Mouse (Mus musculus) intestine, embryonic 16.5 days (tissue): ENCODE results near the gene Grin1. TPM values are rescaled to one million over a fixed set of nuclear protein-coding genes. Genes with fewer than 3 reads are reported as not detected.

Source experiments
- ATAC-seq: fragments of 200-750 bp; cut with Nextera tagmentation; 2 replicates; pipeline ENCODE4 v1.8.0; 2017; ENCODE audit warnings: moderate TSS enrichment, moderate library complexity
- H3K27ac ChIP-seq: fragments of 300-500 bp; sonication (generic); 2 replicates; pipeline ENCODE4 v1.5.1; 2014; ENCODE audit warnings: mild to moderate bottlenecking, low read length
- H3K27me3 ChIP-seq: fragments of 300-500 bp; sonication (generic); replicated peaks from 2 replicates; pipeline ENCODE4 v1.6.1; 2014; ENCODE audit warnings: low read length, control low read depth, mixed read lengths; ENCODE audit not compliant: control insufficient read depth, insufficient read depth
- H3K36me3 ChIP-seq: fragments of 300-500 bp; sonication (generic); 2 replicates; pipeline ENCODE4 v1.6.1; 2014; ENCODE audit warnings: low read length, control low read depth; ENCODE audit not compliant: control insufficient read depth, insufficient read depth
- H3K4me1 ChIP-seq: fragments of 300-500 bp; sonication (generic); 2 replicates; pipeline ENCODE4 v1.6.1; 2014; ENCODE audit warnings: low read length, control low read depth, mixed read lengths; ENCODE audit not compliant: control insufficient read depth, insufficient read depth
- H3K4me2 ChIP-seq: fragments of 300-500 bp; sonication (generic); 2 replicates; pipeline ENCODE4 v1.6.1; 2014; ENCODE audit warnings: low read depth, low read length, control low read depth
- H3K4me3 ChIP-seq: fragments of 300-500 bp; sonication (generic); 2 replicates; pipeline ENCODE4 v1.5.1; 2014; ENCODE audit warnings: mild to moderate bottlenecking, low read length
- H3K9ac ChIP-seq: fragments of 300-500 bp; sonication (generic); 2 replicates; pipeline ENCODE4 v1.6.1; 2014; ENCODE audit warnings: low read depth, low read length
- H3K9me3 ChIP-seq: fragments of 300-500 bp; sonication (generic); 2 replicates; pipeline ENCODE4 v1.6.1; 2016; ENCODE audit warnings: low read length, control low read depth; ENCODE audit not compliant: control insufficient read depth
- WGBS: fragments of 180-500 bp; shearing (Covaris S2); extraction: QIAGEN DNeasy Blood & Tissue Kit; methylation state at CpG from one replicate; pipeline ENCODE4 v1.1.7; 2014; 5-methylcytosine and 5-hydroxymethylcytosine counted together
- polyA plus RNA-seq: library from polyadenylated mRNA; unstranded; fragments of >200 nt; fragmentation: Nextera tagmentation; extraction: Ambion mirVana; gene quantifications from 2 replicates; pipeline ENCODE4 v1.2.1, GENCODE M21; 2015

The Grin1 gene
- polyA plus RNA-seq, 1 experiment from 2014 or later: 1.7 TPM

- H3K4me3 ChIP-seq: peak overlapping the region; percentile 11
- peaks cover 50% of the 10 kb centered on the region for H3K27me3 ChIP-seq
- ATAC-seq: no peak
- H3K4me1 ChIP-seq: peaks cover 27% of the 10 kb centered on the region
- no peaks in the 10 kb centered on the region for H3K9me3 ChIP-seq
- H3K9ac ChIP-seq: no peak overlapping the region
- H3K4me2 ChIP-seq: peak overlapping the region; percentile 11; the same call in 1 of the 2 replicates
- no peak overlapping the region for H3K27ac ChIP-seq
- 3% methylated on average over 54 of the region's 54 CpGs for WGBS
- H3K36me3 ChIP-seq: no peaks in the 10 kb centered on the region
Measured at GRCm38 (mm10) chr2:25290101-25290815, 28.7 kb downstream of the Grin1 start.

- H3K4me2 ChIP-seq: peak within 1 kb of the TSS; percentile 11; the same call in 1 of the 2 replicates
- H3K27me3 ChIP-seq: peaks cover 47% of the 10 kb centered on the region
- 12% methylated on average over 11 of the region's 11 CpGs for WGBS
- ATAC-seq: no peak
- no peak within 1 kb of the TSS for H3K27ac ChIP-seq
- peaks cover 29% of the 10 kb centered on the region for H3K4me1 ChIP-seq
- H3K4me3 ChIP-seq: peak within 1 kb of the TSS; percentile 24
- no peak within 1 kb of the TSS for H3K9ac ChIP-seq
- peaks cover under 1% of the 10 kb centered on the region; the same call in 1 of the 2 replicates for H3K36me3 ChIP-seq
- H3K9me3 ChIP-seq: no peaks in the 10 kb centered on the region
Measured at GRCm38 (mm10) chr2:25289651-25290050, 29.3 kb downstream of the Grin1 start, which contains the start of gene Lrrc26. Gene Lrrc26, plus strand, starts transcription at chr2:25289915.

- no peak overlapping the region for H3K4me2 ChIP-seq
- ATAC-seq: no peak
- H3K27ac ChIP-seq: no peak overlapping the region
- H3K27me3 ChIP-seq: peaks cover 47% of the 10 kb centered on the region
- peaks cover 29% of the 10 kb centered on the region for H3K4me1 ChIP-seq
- whole genome bisulfite sequencing: 78% methylated on average over 7 of the region's 7 CpGs
- peaks cover 7% of the 10 kb centered on the region for H3K36me3 ChIP-seq
- H3K9me3 ChIP-seq: no peaks in the 10 kb centered on the region
- no peak overlapping the region for H3K9ac ChIP-seq
- H3K4me3 ChIP-seq: no peak overlapping the region
Measured at GRCm38 (mm10) chr2:25288734-25289345, 30.1 kb downstream of the Grin1 start.

DNA sequence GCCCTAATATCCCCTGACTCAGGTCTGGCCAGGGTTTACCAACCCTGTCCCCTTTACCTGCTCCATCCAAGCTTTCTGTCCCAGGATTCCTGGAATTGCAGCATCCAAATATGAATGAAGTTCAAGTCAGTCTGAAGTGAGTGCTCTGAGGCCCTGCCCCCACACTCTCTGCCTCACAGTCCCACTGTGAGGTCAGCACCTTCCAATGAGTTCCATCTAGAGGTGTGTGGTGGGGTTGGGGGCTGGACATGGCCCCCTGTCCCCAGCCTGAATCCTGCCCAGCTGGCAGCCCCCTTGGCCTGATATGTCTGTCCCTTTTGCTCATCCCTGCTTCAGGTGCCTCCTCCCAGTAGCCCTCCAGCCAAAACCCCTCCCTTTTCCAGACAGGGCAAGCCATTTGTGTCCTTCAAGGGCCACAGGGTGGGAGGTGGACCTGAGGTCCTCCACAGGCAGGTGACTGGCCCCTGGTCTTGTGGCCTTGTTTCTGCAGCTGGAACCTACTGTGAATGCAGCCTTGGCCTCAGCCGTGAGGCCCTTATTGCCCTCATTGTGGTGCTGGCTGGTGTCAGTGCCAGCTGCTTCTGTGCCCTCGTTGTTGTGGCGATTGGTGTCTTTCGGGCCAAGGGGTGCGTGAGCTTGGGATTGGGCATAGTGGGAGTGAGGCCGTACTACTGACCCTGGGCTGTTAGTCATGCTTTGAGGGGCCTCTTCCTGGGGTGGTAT is 30.9 kb downstream of the Grin1 start, which contains the start of gene Tmem210:
Tmem210 (plus strand) TSS at position 219 of the 723 bp plus-strand sequence.
- no peak within 1 kb of the TSS for H3K4me3 ChIP-seq
- H3K9me3 ChIP-seq: no peaks in the 10 kb centered on the region
- WGBS: 86% methylated on average over 6 of the region's 6 CpGs
- no peak for ATAC-seq
- H3K27me3 ChIP-seq: peaks cover 47% of the 10 kb centered on the region
- H3K36me3 ChIP-seq: peaks cover 7% of the 10 kb centered on the region
- H3K4me1 ChIP-seq: peaks cover 29% of the 10 kb centered on the region
- no peak within 1 kb of the TSS for H3K4me2 ChIP-seq
- no peak within 1 kb of the TSS for H3K9ac ChIP-seq
- peak within 1 kb of the TSS; percentile 65 for H3K27ac ChIP-seq

DNA sequence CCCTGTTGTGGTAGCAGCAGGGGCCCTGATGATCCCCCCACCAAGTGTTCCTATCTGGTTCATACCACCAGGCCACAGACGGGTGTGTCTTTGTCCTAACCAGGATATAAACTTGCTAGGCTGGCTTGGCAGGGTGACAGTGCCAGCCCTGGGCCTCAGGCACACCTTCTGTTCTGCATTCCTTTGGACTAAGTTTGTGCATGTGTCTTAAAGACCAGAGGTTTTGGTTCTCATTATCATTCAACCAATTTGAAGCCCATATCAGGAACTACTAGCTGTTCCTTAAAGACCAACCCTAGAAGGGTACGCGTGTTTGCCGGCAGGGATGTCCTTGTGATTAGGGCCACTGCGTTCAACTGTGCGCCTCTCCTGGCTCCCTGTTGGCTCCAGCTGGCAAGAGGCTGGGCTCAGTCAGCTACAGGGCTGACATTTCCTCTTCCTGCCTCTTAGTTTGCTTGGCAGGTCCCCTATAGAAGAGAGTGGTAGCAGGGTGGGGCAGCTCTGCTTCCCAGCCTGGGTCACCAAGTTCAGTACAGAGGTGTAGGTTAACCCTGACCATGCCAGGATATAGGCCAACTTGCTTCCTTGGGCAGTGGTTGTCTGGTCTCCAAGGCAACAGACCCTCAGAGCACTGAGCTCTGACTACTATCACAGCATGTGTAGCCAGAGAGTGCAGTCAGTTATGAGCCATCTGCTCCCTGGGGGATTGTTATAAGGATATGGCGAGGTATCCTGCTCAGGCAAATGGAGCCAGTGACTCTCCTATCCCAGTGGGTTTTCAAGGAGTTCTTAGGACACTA is 31.9 kb downstream of the Grin1 start:
- H3K36me3 ChIP-seq: peaks cover 7% of the 10 kb centered on the region
- ATAC-seq: peak; percentile 85
- H3K4me2 ChIP-seq: no peak overlapping the region
- no peak overlapping the region for H3K9ac ChIP-seq
- WGBS: 45% methylated on average over 7 of the region's 7 CpGs
- H3K27me3 ChIP-seq: peaks cover 37% of the 10 kb centered on the region
- peaks cover 22% of the 10 kb centered on the region for H3K4me1 ChIP-seq
- no peaks in the 10 kb centered on the region for H3K9me3 ChIP-seq
- H3K27ac ChIP-seq: peak overlapping the region; percentile 80
- no peak overlapping the region for H3K4me3 ChIP-seq

GRCm38 (mm10) chr2:25286314-25286713 is 32.7 kb downstream of the Grin1 start:
- Histone ChIP-seq H3K36me3 (peaks cover 7% of the 10 kb centered on the region), H3K9ac (peak overlapping the region; percentile 17; the same call in 1 of the 2 replicates), H3K4me3 (no peak overlapping the region), H3K9me3 (no peaks in the 10 kb centered on the region), H3K4me2 (no peak overlapping the region; the same call in 1 of the 2 replicates), H3K4me1 (peaks cover 21% of the 10 kb centered on the region), H3K27ac (peak overlapping the region; percentile 80), H3K27me3 (peaks cover 30% of the 10 kb centered on the region)
- ATAC-seq: peak; percentile 51
- WGBS: 37% methylated on average over 1 of the region's 1 CpGs

GRCm38 (mm10) chr2:25285551-25285950 is 33.4 kb downstream of the Grin1 start:
- WGBS: 73% methylated on average over 2 of the region's 2 CpGs
- H3K27me3 ChIP-seq: peaks cover 22% of the 10 kb centered on the region
- ATAC-seq: 0 out of 2 replicates have a peak, but pooled peaks have one; percentile 6
- H3K9ac ChIP-seq: no peak overlapping the region
- H3K4me1 ChIP-seq: peaks cover 21% of the 10 kb centered on the region
- peaks cover 7% of the 10 kb centered on the region for H3K36me3 ChIP-seq
- no peak overlapping the region for H3K4me3 ChIP-seq
- H3K4me2 ChIP-seq: no peak overlapping the region
- H3K9me3 ChIP-seq: no peaks in the 10 kb centered on the region
- H3K27ac ChIP-seq: peak overlapping the region; percentile 80

- 60% methylated on average over 13 of the region's 13 CpGs for WGBS
- Histone ChIP-seq H3K9ac (no peak overlapping the region), H3K27ac (no peak overlapping the region), H3K4me1 (no peaks in the 10 kb centered on the region), H3K36me3 (peaks cover 22% of the 10 kb centered on the region), H3K4me3 (no peak overlapping the region), H3K27me3 (no peaks in the 10 kb centered on the region), H3K4me2 (no peak overlapping the region), H3K9me3 (no peaks in the 10 kb centered on the region)
- ATAC-seq: no peak
Measured at GRCm38 (mm10) chr2:25278928-25279882, 39.8 kb downstream of the Grin1 start.
